Mouse (Mus musculus) erythroblast, embryonic 14.5 days (primary cell): ENCODE data around the gene Drd4. TPM values are rescaled to one million over a fixed set of nuclear protein-coding genes. Genes with fewer than 3 reads are reported as not detected.
A peak's percentile ranks its signal among the peaks of the same experiment; 100 is the strongest.
"Not testable (repeated sequence)": the region's sequence is repeated elsewhere in the genome, so short reads cannot be mapped to it uniquely, and the experiment has no call there.

Experiments used
- H3K27me3 ChIP-seq: 2 replicates; pipeline ENCODE4 v1.6.1; 2012; ENCODE audit warnings: inconsistent platforms; ENCODE audit not compliant: control insufficient read depth
- H3K36me3 ChIP-seq: 2 replicates; pipeline ENCODE4 v1.6.1; 2012; ENCODE audit warnings: mild to moderate bottlenecking, inconsistent platforms; ENCODE audit not compliant: control insufficient read depth
- H3K4me1 ChIP-seq: 2 replicates; pipeline ENCODE4 v1.6.1; 2012; ENCODE audit warnings: inconsistent platforms; ENCODE audit not compliant: control insufficient read depth
- H3K4me3 ChIP-seq: replicated peaks from 2 replicates; pipeline ENCODE3; 2012; ENCODE audit warnings: moderate library complexity, mild to moderate bottlenecking, inconsistent platforms
- H3K9me3 ChIP-seq: 2 replicates; pipeline ENCODE4 v1.6.1; 2012; ENCODE audit warnings: low read length, inconsistent platforms, mixed read lengths; ENCODE audit not compliant: control insufficient read depth
- GATA1 ChIP-seq: IDR thresholded peaks from 2 replicates; pipeline ENCODE4 v1.6.1; 2012; ENCODE audit warnings: low read length, inconsistent platforms, mixed read lengths
- TAL1 ChIP-seq: IDR thresholded peaks from 3 replicates; pipeline ENCODE4 v1.6.1; 2012; ENCODE audit warnings: low read length, inconsistent platforms, mixed read lengths
- polyA plus RNA-seq: library from polyadenylated mRNA; stranded (reverse); fragments of >175 nt; gene quantifications from 2 replicates; pipeline ENCODE4 v1.2.3, GENCODE M21; 2012

Drd4 gene
- not detected in 2 replicates for polyA plus RNA-seq

GRCm38 (mm10) chr7:141291921-141292582 is at the start of gene Drd4:
Drd4 (plus strand) TSS chr7:141292006.
- Histone ChIP-seq H3K4me1 (peaks cover 6% of the 10 kb centered on the region), H3K9me3 (peaks cover 8% of the 10 kb centered on the region), H3K36me3 (peaks cover 5% of the 10 kb centered on the region), H3K4me3 (no peak within 1 kb of the TSS), H3K27me3 (peaks cover 76% of the 10 kb centered on the region)
- TF ChIP-seq GATA1 (no peak), TAL1 (no peak)

GRCm38 (mm10) chr7:141250486-141250885 is 41.3 kb upstream of the Drd4 start:
- H3K36me3 ChIP-seq, result peaks cover 98% of the 10 kb centered on the region

DNA sequence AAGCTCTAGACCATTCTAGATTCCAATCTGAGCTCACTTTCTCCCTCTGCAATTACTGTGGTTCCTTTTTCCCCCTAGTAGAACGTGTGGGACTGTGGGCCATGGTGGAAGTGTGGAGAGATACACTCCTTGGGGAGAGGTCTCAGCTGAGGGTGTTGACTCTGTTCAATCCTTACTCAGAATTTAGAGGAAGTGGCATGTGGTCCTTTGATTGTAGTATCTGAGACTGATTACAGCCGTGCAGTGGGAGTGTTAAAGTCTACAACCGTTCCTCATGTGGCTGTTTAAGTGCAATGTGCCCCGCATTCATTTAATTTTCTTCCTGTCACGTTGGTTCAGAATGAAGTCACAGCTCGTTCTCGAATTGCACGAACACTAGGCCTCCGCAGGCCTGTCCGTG is 35.6 kb upstream of the Drd4 start:
- TF ChIP-seq TAL1, result no peak
- no peak for TF ChIP-seq GATA1
- no peaks in the 10 kb centered on the region; the same call in 1 of the 2 replicates for H3K4me1 ChIP-seq
- no peaks in the 10 kb centered on the region for H3K27me3 ChIP-seq
- H3K9me3 ChIP-seq, result no peaks in the 10 kb centered on the region
- H3K36me3 ChIP-seq, result peaks cover 96% of the 10 kb centered on the region
- no peak overlapping the region for H3K4me3 ChIP-seq

More at GRCm38 (mm10) chr7:141250486-141250885, 41.3 kb upstream of the Drd4 start:
- H3K27me3 ChIP-seq, H3K4me1 ChIP-seq, H3K9me3 ChIP-seq, H3K4me3 ChIP-seq: not testable (repeated sequence)

DNA sequence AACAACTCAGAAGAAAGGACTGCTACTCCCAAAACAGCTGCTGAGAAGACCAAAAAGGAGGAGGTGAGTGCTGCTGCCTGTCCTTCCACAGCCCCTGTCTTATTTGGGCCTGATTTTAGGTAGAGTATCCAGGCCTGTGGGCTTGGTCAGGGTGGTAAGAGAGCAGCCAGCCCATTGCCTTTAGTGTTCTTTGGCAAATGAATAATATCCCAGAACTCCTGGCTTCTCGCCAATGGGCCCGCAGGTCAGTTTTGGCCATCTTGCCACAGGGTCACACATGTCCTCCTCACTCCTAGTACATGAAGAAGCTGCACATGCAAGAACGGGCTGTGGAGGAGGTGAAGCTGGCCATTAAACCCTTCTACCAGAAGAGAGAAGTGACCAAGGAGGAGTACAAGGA is 30.3 kb upstream of the Drd4 start:
- Histone ChIP-seq H3K9me3 (no peaks in the 10 kb centered on the region), H3K27me3 (no peaks in the 10 kb centered on the region), H3K36me3 (peaks cover 84% of the 10 kb centered on the region), H3K4me3 (no peak overlapping the region), H3K4me1 (peaks cover 29% of the 10 kb centered on the region)
- TF ChIP-seq GATA1, result no peak
- no peak for TF ChIP-seq TAL1

DNA sequence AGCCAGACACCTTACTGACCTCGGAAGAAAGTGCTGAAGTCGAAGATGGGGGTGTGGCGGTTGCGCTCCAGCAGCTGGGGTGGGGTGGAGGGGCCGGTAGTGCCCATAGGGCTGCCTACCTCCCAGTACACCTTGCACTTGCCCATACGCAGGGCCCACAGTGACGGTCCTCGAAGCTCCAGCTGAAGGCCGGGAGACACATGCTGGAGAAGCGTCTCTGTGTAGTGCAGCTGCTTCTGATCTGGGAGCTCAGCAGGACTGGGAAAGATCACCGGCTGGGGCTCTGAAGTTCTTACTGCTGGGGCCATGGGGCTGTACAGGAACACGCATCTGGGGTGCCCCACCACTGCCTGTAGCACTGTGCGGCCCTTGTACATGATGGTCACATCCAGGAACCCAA is 28.2 kb upstream of the Drd4 start:
- Histone ChIP-seq H3K4me1 (peaks cover 33% of the 10 kb centered on the region), H3K27me3 (peaks cover 10% of the 10 kb centered on the region), H3K36me3 (peaks cover 63% of the 10 kb centered on the region), H3K9me3 (no peaks in the 10 kb centered on the region), H3K4me3 (no peak overlapping the region)
- TF ChIP-seq TAL1 (no peak), GATA1 (no peak)

DNA sequence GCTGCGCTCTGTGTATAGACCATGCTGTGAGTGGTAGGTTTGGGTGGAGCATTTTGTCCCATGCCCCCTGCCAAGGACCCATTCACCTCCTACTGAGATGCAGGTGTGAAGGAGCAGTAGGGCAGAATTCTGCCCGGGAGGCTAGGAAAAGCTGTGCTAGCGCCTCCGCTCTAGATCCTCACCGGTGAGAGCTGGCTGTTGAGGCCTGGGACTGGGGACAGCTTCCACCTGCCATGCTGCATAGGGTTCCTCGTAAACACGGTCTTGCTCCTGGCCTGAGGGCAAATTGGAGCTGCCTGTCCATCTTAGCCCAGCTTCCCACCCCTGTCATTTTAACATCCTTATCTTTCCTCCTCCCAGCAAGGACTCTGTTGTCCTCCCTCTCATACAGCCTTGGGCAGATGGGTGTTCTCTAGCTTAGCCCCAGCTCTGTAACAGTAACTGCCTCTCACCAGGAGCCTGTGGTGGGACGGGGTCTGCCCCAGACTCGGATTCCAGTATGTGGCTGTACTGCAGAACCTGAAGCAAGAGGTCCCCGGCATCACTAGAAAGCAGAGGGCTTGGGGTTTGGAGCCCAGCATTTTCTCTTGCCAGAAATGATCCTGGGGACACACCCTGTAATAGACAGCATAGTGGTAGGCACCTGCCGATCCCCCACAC is 27.6 kb upstream of the Drd4 start:
- peaks cover 57% of the 10 kb centered on the region for H3K36me3 ChIP-seq
- peaks cover 15% of the 10 kb centered on the region for H3K27me3 ChIP-seq
- peaks cover 39% of the 10 kb centered on the region for H3K4me1 ChIP-seq
- no peak overlapping the region for H3K4me3 ChIP-seq
- no peaks in the 10 kb centered on the region for H3K9me3 ChIP-seq
- TF ChIP-seq TAL1, result no peak
- no peak for TF ChIP-seq GATA1

GRCm38 (mm10) chr7:141264761-141265410 is 26.9 kb upstream of the Drd4 start:
- peaks cover 41% of the 10 kb centered on the region for H3K4me1 ChIP-seq

DNA sequence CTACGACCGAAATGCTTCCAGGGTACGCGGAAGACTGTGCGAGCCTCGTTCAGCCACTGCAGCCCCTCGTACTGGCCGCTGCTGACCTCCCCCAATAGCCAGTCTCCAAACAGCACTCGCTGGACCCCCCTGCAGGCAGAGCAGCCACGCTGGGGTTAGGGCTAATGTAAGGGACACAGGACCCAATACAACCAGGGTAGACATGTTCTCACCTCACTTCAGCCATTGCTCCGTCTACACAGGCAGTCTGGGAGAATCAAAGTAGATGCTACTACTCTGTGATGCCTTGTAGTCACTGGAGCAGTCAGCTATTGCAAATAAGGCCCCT is 26.4 kb upstream of the Drd4 start:
- Histone ChIP-seq H3K4me1 (peaks cover 41% of the 10 kb centered on the region), H3K4me3 (peak overlapping the region; percentile 82), H3K9me3 (no peaks in the 10 kb centered on the region), H3K27me3 (peaks cover 26% of the 10 kb centered on the region), H3K36me3 (peaks cover 45% of the 10 kb centered on the region)
- TF ChIP-seq GATA1 (no peak), TAL1 (no peak)

More at GRCm38 (mm10) chr7:141264761-141265410, 26.9 kb upstream of the Drd4 start:
- peak overlapping the region; percentile 82 for H3K4me3 ChIP-seq
- TF ChIP-seq TAL1, result no peak
- peaks cover 22% of the 10 kb centered on the region for H3K27me3 ChIP-seq
- H3K9me3 ChIP-seq, result no peaks in the 10 kb centered on the region
- peaks cover 50% of the 10 kb centered on the region for H3K36me3 ChIP-seq

GRCm38 (mm10) chr7:141265739-141266561 is 25.9 kb upstream of the Drd4 start, which contains the start of gene Irf7:
Irf7 (minus strand) TSS chr7:141266481.
- peak within 1 kb of the TSS; percentile 82 for H3K4me3 ChIP-seq
- peaks cover 41% of the 10 kb centered on the region for H3K4me1 ChIP-seq
- TF ChIP-seq GATA1 (no peak), TAL1 (no peak)
- H3K9me3 ChIP-seq, result no peaks in the 10 kb centered on the region
- peaks cover 40% of the 10 kb centered on the region for H3K36me3 ChIP-seq
- H3K27me3 ChIP-seq, result peaks cover 26% of the 10 kb centered on the region
